18 mouse cellular contexts compared by ENCODE assay signal in genomic region chr10:10942248-10942647, GRCm38 (mm10).
DNase-seq lines count a peak whose midpoint lies in the region; ATAC-seq and TF ChIP-seq lines count a peak whose summit lies in the region.
"Had no signal": no experiment of that assay in that cellular context is flagged by ENCODE, and none has a peak within 500 bp of the region (broad histone marks: within the 10 kb centered on the region; RNA-seq: fewer than 3 reads in every experiment).

No protein-coding gene starts in this region.

- H3K9ac ChIP-seq in forebrain, embryonic 13.5 days, result no peak overlapping the region
- no peak overlapping the region for H3K9ac ChIP-seq in heart, embryonic 12.5 days
- H3K9ac ChIP-seq in forebrain, postnatal 0 days, result no peak overlapping the region
- H3K9ac ChIP-seq: embryonic facial prominence, embryonic 12.5 days; heart, embryonic 13.5 days; hindbrain, embryonic 15.5 days had no signal

- WGBS in forebrain, embryonic 13.5 days, result 71% methylated on average over 6 of the region's 6 CpGs
- 85% methylated on average over 6 of the region's 6 CpGs for WGBS in forebrain, embryonic 10.5 days
- 75% methylated on average over 6 of the region's 6 CpGs for WGBS in heart, embryonic 12.5 days
- WGBS in forebrain, postnatal 0 days, result 57% methylated on average over 6 of the region's 6 CpGs

- no peak overlapping the region for H3K4me2 ChIP-seq in forebrain, embryonic 13.5 days
- no peak overlapping the region for H3K4me2 ChIP-seq in heart, embryonic 12.5 days
- H3K4me2 ChIP-seq in forebrain, postnatal 0 days (ENCODE audit: low read depth), result no peak overlapping the region
- H3K4me2 ChIP-seq: embryonic facial prominence, embryonic 12.5 days; heart, embryonic 13.5 days; hindbrain, embryonic 15.5 days had no signal

- H3K27me3 ChIP-seq in forebrain, embryonic 13.5 days, result no peaks in the 10 kb centered on the region
- no peaks in the 10 kb centered on the region for H3K27me3 ChIP-seq in forebrain, embryonic 10.5 days (ENCODE audit: poor library complexity, severe bottlenecking)
- H3K27me3 ChIP-seq in heart, embryonic 12.5 days (replicated peaks), result no peaks in the 10 kb centered on the region
- no peaks in the 10 kb centered on the region for H3K27me3 ChIP-seq in forebrain, postnatal 0 days (ENCODE audit: insufficient read depth, low read length)
- H3K27me3 ChIP-seq: embryonic facial prominence, embryonic 12.5 days; heart, embryonic 13.5 days; hindbrain, embryonic 15.5 days; Patski had no signal

- DNase-seq in cerebellum, adult 11-12 months, result peak; percentile 26
- DNase-seq in cerebellum, postnatal 36 days, result no peak
- no peak for DNase-seq in forebrain, embryonic 10.5 days (ENCODE audit: extremely low spot score, low spot score)
- peak; percentile 52 for DNase-seq in heart, adult 11 months
- peak; percentile 72 for DNase-seq in forebrain, postnatal 0 days
- DNase-seq in MN1 (ENCODE audit: low spot score), result no peak
- DNase-seq: adrenal gland, postnatal 14 days; gastrocnemius, postnatal 14 days; heart, postnatal 36 days; kidney, adult 8-10 months had no signal

- no peak overlapping the region for H3K27ac ChIP-seq in forebrain, embryonic 13.5 days
- H3K27ac ChIP-seq in forebrain, embryonic 10.5 days, result no peak overlapping the region
- H3K27ac ChIP-seq in heart, embryonic 12.5 days (ENCODE audit: poor library complexity, severe bottlenecking), result no peak overlapping the region
- no peak overlapping the region for H3K27ac ChIP-seq in forebrain, postnatal 0 days (ENCODE audit: low read depth, low read length)
- H3K27ac ChIP-seq: embryonic facial prominence, embryonic 12.5 days; heart, embryonic 13.5 days; hindbrain, embryonic 15.5 days had no signal

- no peaks in the 10 kb centered on the region for H3K9me3 ChIP-seq in forebrain, embryonic 13.5 days (replicated peaks)
- H3K9me3 ChIP-seq in forebrain, embryonic 10.5 days, result no peaks in the 10 kb centered on the region
- H3K9me3 ChIP-seq in heart, embryonic 12.5 days (replicated peaks), result no peaks in the 10 kb centered on the region
- H3K9me3 ChIP-seq in forebrain, postnatal 0 days (ENCODE audit: low read length), result no peaks in the 10 kb centered on the region
- H3K9me3 ChIP-seq: embryonic facial prominence, embryonic 12.5 days; heart, embryonic 13.5 days; hindbrain, embryonic 15.5 days had no signal

- H3K36me3 ChIP-seq in forebrain, embryonic 13.5 days (ENCODE audit: poor library complexity, severe bottlenecking), result no peaks in the 10 kb centered on the region
- no peaks in the 10 kb centered on the region for H3K36me3 ChIP-seq in forebrain, embryonic 10.5 days (replicated peaks)
- H3K36me3 ChIP-seq in heart, embryonic 12.5 days, result no peaks in the 10 kb centered on the region
- no peaks in the 10 kb centered on the region for H3K36me3 ChIP-seq in forebrain, postnatal 0 days (ENCODE audit: insufficient read depth)
- H3K36me3 ChIP-seq: embryonic facial prominence, embryonic 12.5 days; heart, embryonic 13.5 days; hindbrain, embryonic 15.5 days had no signal

- no peaks in the 10 kb centered on the region for H3K4me1 ChIP-seq in forebrain, embryonic 13.5 days
- no peaks in the 10 kb centered on the region for H3K4me1 ChIP-seq in forebrain, embryonic 10.5 days
- peaks cover 10% of the 10 kb centered on the region; the same call in 1 of the 2 replicates for H3K4me1 ChIP-seq in heart, embryonic 12.5 days (replicated peaks)
- H3K4me1 ChIP-seq in forebrain, postnatal 0 days (ENCODE audit: insufficient read depth), result no peaks in the 10 kb centered on the region
- H3K4me1 ChIP-seq: embryonic facial prominence, embryonic 12.5 days; hindbrain, embryonic 15.5 days had no signal

- H3K4me3 ChIP-seq in forebrain, embryonic 13.5 days, result no peak overlapping the region
- H3K4me3 ChIP-seq in forebrain, embryonic 10.5 days, result no peak overlapping the region
- no peak overlapping the region for H3K4me3 ChIP-seq in heart, embryonic 12.5 days
- H3K4me3 ChIP-seq in forebrain, postnatal 0 days (ENCODE audit: low read depth, low read length), result no peak overlapping the region
- H3K4me3 ChIP-seq: embryonic facial prominence, embryonic 12.5 days; heart, embryonic 13.5 days; hindbrain, embryonic 15.5 days had no signal

- peak; percentile 55; the same call in 1 of the 2 replicates for ATAC-seq in forebrain, embryonic 13.5 days
- ATAC-seq in heart, embryonic 12.5 days (ENCODE audit: insufficient number of reproducible peaks, low FRiP score), result no peak
- ATAC-seq in forebrain, postnatal 0 days, result peak; percentile 94
- ATAC-seq: activated CD4-positive, CD25-positive, alpha-beta regulatory T cell, adult 4 months; intestine, embryonic 16.5 days; Patski had no signal

- TF ChIP-seq CTCF in forebrain, postnatal 0 days (IDR thresholded peaks at IDR 0.05; ENCODE audit: low read depth), result no peak

Comparison
In these comparisons a context has a peak if more than half of its experiments do, and no peak if none do; other contexts are left out.
1. DNase-seq: peak in cerebellum, adult 11-12 months (single experiment), heart, adult 11 months (single experiment) and forebrain, postnatal 0 days (single experiment); none in cerebellum, postnatal 36 days (0 of 2), forebrain, embryonic 10.5 days (single experiment) and MN1 (single experiment).